Mouse (Mus musculus) hindbrain, embryonic 14.5 days (tissue): Measurements from ENCODE around the gene Nop16. TPM values are rescaled to one million over a fixed set of nuclear protein-coding genes. Genes with fewer than 3 reads are reported as not detected.

Experiments used
- ATAC-seq: fragments of 200-750 bp; cut with Nextera tagmentation; 2 replicates; pipeline ENCODE4 v1.8.0; 2017; ENCODE audit warnings: moderate number of reproducible peaks, mild to moderate bottlenecking, moderate TSS enrichment, moderate library complexity; ENCODE audit not compliant: low FRiP score
- DNase-seq: peaks from one replicate; pipeline ENCODE4 v3.0.0-alpha.2; 2015; ENCODE audit warnings: low spot score
- H3K27ac ChIP-seq: fragments of 300-500 bp; sonication (generic); 2 replicates; pipeline ENCODE4 v1.5.1; 2014; ENCODE audit warnings: mild to moderate bottlenecking, moderate library complexity
- H3K27me3 ChIP-seq: fragments of 300-500 bp; sonication (generic); 2 replicates; pipeline ENCODE4 v1.6.1; 2014; ENCODE audit warnings: mild to moderate bottlenecking, low read length, mixed read lengths; ENCODE audit not compliant: control insufficient read depth, insufficient read depth
- H3K36me3 ChIP-seq: fragments of 300-500 bp; sonication (generic); replicated peaks from 2 replicates; pipeline ENCODE4 v1.6.1; 2014; ENCODE audit not compliant: control insufficient read depth, insufficient read depth
- H3K4me1 ChIP-seq: fragments of 300-500 bp; sonication (generic); replicated peaks from 2 replicates; pipeline ENCODE4 v1.6.1; 2014; ENCODE audit warnings: antibody characterized with exemption, low read length, mixed read lengths; ENCODE audit not compliant: control insufficient read depth, insufficient read depth
- H3K4me2 ChIP-seq: fragments of 300-500 bp; sonication (generic); replicated peaks from 2 replicates; pipeline ENCODE4 v1.6.1; 2014; ENCODE audit warnings: mild to moderate bottlenecking, moderate library complexity
- H3K4me3 ChIP-seq: fragments of 300-500 bp; sonication (generic); replicated peaks from 2 replicates; pipeline ENCODE4 v1.5.1; 2014; ENCODE audit warnings: mild to moderate bottlenecking, low read length
- H3K9ac ChIP-seq: fragments of 300-500 bp; sonication (generic); 2 replicates; pipeline ENCODE4 v1.6.1; 2014
- H3K9me3 ChIP-seq: fragments of 300-500 bp; sonication (generic); 2 replicates; pipeline ENCODE4 v1.6.1; 2016; ENCODE audit warnings: low read length; ENCODE audit not compliant: control insufficient read depth
- WGBS: fragments of 180-500 bp; shearing (Covaris S2); extraction: QIAGEN DNeasy Blood & Tissue Kit; methylation state at CpG from one replicate; pipeline ENCODE4 v1.1.7; 2014; 5-methylcytosine and 5-hydroxymethylcytosine counted together
- microRNA-seq: library from miRNA; unstranded; fragments of <30 nt; microRNA quantifications from one replicate; pipeline ENCODE4, GENCODE M21; 2016
- polyA plus RNA-seq: library from polyadenylated mRNA; unstranded; fragments of >200 nt; fragmentation: Nextera tagmentation; extraction: Ambion mirVana; gene quantifications from 2 replicates; pipeline ENCODE4 v1.2.1, GENCODE M21; 2014

The Nop16 gene
- polyA plus RNA-seq, 1 experiment from 2014 or later: 46.7 TPM

DNA sequence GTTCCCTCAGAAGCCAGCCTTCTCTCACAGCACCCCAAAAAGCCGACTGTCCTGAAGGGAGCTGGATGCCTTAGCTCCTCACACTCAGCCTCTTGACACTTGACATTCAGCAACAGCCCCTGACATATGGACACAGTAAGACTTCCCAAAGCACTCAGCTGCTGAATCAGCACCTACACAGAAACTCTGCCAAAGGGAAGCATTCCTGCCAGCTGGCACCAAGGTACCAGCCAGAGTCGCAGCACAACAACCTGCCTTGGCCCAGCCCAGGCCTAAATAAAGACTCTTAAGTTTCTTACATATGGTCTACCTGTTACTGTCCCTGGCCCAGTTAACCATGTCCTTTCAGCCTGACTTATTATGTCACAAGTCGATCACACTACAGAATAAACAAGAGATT lies 33.1 kb downstream of the Nop16 start:
- DNase-seq (no peak), ATAC-seq (no peak)
- Histone ChIP-seq H3K9ac (no peak overlapping the region), H3K9me3 (no peaks in the 10 kb centered on the region), H3K4me1 (no peaks in the 10 kb centered on the region), H3K27ac (no peak overlapping the region), H3K4me2 (no peak overlapping the region), H3K27me3 (no peaks in the 10 kb centered on the region), H3K36me3 (peaks cover 98% of the 10 kb centered on the region), H3K4me3 (no peak overlapping the region)
- 88% methylated on average over 3 of the region's 3 CpGs for WGBS

DNA sequence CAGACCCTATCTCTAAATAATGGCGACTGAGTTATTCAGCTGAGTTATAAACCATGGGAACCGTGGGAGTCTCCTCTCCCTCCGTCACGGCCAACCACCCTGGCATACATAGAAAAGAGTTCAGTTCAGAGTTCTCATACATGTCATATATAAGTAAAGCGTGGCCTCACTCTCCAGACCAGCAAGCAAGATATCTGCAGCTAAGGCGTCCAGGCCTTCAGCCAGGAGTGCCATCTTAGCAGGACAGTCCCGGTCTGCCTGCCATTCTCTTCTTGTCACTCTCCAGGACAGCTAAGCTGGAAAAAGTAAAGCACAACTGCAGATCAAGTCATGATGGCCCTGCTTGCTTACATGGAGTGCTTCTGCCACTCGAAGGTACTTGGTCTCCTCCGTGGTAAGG lies 33.7 kb downstream of the Nop16 start:
- Histone ChIP-seq H3K27ac (no peak overlapping the region), H3K9me3 (no peaks in the 10 kb centered on the region), H3K4me2 (no peak overlapping the region), H3K4me3 (no peak overlapping the region), H3K27me3 (no peaks in the 10 kb centered on the region), H3K36me3 (peaks cover 98% of the 10 kb centered on the region), H3K9ac (no peak overlapping the region), H3K4me1 (no peaks in the 10 kb centered on the region)
- 94% methylated on average over 9 of the region's 9 CpGs for WGBS
- no peak for DNase-seq
- no peak for ATAC-seq

DNA sequence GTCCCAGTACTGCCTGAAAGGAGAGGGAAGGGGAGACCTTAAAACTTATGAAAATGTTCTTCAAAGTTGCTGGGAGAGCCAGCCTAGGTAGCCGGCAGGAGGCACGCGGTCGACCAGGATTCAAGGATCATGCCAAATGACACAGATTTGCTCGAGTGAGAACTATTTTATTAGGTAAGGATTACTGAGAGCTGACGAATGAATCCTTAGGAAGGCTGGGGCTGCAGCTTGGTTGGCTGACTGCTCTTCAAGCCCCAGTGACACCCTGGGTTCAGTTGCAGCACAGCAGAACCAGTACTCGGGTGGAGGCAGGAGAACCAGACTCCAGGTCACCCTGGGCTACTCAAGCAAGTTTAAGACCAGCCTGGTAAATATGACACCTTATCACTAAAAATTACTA lies 41.9 kb downstream of the Nop16 start:
- 88% methylated on average over 7 of the region's 7 CpGs for WGBS
- Histone ChIP-seq H3K9ac (no peak overlapping the region), H3K4me3 (no peak overlapping the region), H3K27me3 (no peaks in the 10 kb centered on the region), H3K36me3 (peaks cover 74% of the 10 kb centered on the region), H3K27ac (no peak overlapping the region), H3K9me3 (no peaks in the 10 kb centered on the region), H3K4me2 (no peak overlapping the region), H3K4me1 (no peaks in the 10 kb centered on the region)
- no peak for ATAC-seq
- DNase-seq: no peak

Small RNA genes lying within 50 kb of the gene (microRNA-seq; reads per million reads assigned to microRNA genes)
- gene Gm24195: not detected

Other genes starting within 250 kb of the Nop16 start
- gene Cplx2, start 218.7 kb downstream of the Nop16 start, polyA plus RNA-seq: 24.9 and 30.1 TPM in 2 replicates
- 92.9 and 98.6 TPM in 2 replicates for gene Thoc3, start 121.2 kb downstream of the Nop16 start, polyA plus RNA-seq
- gene Simc1, start 86.3 kb downstream of the Nop16 start, polyA plus RNA-seq: 27.2 and 28.5 TPM in 2 replicates
- 237 and 263 TPM in 2 replicates for gene 4833439L19Rik, start 24.7 kb downstream of the Nop16 start, polyA plus RNA-seq
- gene Arl10, start 15.1 kb downstream of the Nop16 start, polyA plus RNA-seq: 83.0 and 88.8 TPM in 2 replicates
- gene Higd2a, start 117 bp upstream of the Nop16 start, polyA plus RNA-seq: 261 and 275 TPM in 2 replicates
- gene Cltb, start 21.3 kb upstream of the Nop16 start, polyA plus RNA-seq: 177 and 198 TPM in 2 replicates
- 81.4 and 88.8 TPM in 2 replicates for gene Faf2, start 31.7 kb upstream of the Nop16 start, polyA plus RNA-seq
- 75.9 and 80.7 TPM in 2 replicates for gene Rnf44, start 103.8 kb upstream of the Nop16 start, polyA plus RNA-seq
- 0.14 and 0.16 TPM in 2 replicates for gene Cdhr2, start 111.4 kb upstream of the Nop16 start, polyA plus RNA-seq
- 23.5 and 31.6 TPM in 2 replicates for gene Gprin1, start 159.8 kb upstream of the Nop16 start, polyA plus RNA-seq
- 78.0 and 103 TPM in 2 replicates for gene Sncb, start 176.5 kb upstream of the Nop16 start, polyA plus RNA-seq
- gene Eif4e1b, start 193.9 kb upstream of the Nop16 start, polyA plus RNA-seq: not detected in 2 replicates
- 72.8 and 74.1 TPM in 2 replicates for gene Tspan17, start 199.3 kb upstream of the Nop16 start, polyA plus RNA-seq